Mouse (Mus musculus) lung, adult 2 months (tissue): ENCODE measurements around the gene Stat3.

Experiments used
- CTCF ChIP-seq: fragments of 200-500 bp; IDR thresholded peaks from 2 replicates; pipeline ENCODE4 v1.5.1; 2011; ENCODE audit warnings: mild to moderate bottlenecking, low read length, control low read depth; ENCODE audit not compliant: insufficient read depth
- POLR2A ChIP-seq: fragments of 200-500 bp; IDR thresholded peaks from 2 replicates; pipeline ENCODE4 v1.6.1; 2011; ENCODE audit warnings: low read depth, mild to moderate bottlenecking, control low read depth, low read length, borderline replicate concordance; ENCODE audit errors: extremely low read depth

- TF ChIP-seq POLR2A (no peak), CTCF (peak; percentile 31; the same call in 1 of the 2 replicates)
These were observed 8.2 kb upstream of the Stat3 start for GRCm38 (mm10) chr11:100947548-100947947.
